13 mouse cellular contexts compared by ENCODE assay signal in genomic region chr14:121000561-121001340, GRCm38 (mm10). TPM values are rescaled to one million over a fixed set of nuclear protein-coding genes. Genes with fewer than 3 reads are reported as not detected.
A peak's percentile ranks its signal among the peaks of the same experiment; 100 is the strongest.
DNase-seq lines count a peak whose midpoint lies in the region; ATAC-seq and TF ChIP-seq lines count a peak whose summit lies in the region.
"Had no signal": no experiment of that assay in that cellular context is flagged by ENCODE, and none has a peak within 500 bp of the region (broad histone marks: within the 10 kb centered on the region; RNA-seq: fewer than 3 reads in every experiment).

No protein-coding gene starts in this region.

- peak; percentile 50; the same call in 1 of the 2 replicates for ATAC-seq in liver, postnatal 0 days
- no peak for ATAC-seq in liver, embryonic 12.5 days
- peak; percentile 61; the same call in 1 of the 2 replicates for ATAC-seq in kidney, embryonic 16.5 days (ENCODE audit: low FRiP score, low TSS enrichment)

- no peaks in the 10 kb centered on the region for H3K36me3 ChIP-seq in liver, postnatal 0 days (replicated peaks; ENCODE audit: insufficient read depth, low read length)
- no peaks in the 10 kb centered on the region for H3K36me3 ChIP-seq in liver, embryonic 12.5 days
- H3K36me3 ChIP-seq in kidney, embryonic 16.5 days (ENCODE audit: insufficient read depth, low read length), result no peaks in the 10 kb centered on the region
- H3K36me3 ChIP-seq: G1E; hindbrain, embryonic 13.5 days; liver, embryonic 15.5 days had no signal

- DNase-seq in liver, postnatal 0 days, result no peak
- peak; percentile 48 for DNase-seq in brain, embryonic 14.5 days (ENCODE audit: low read depth)
- DNase-seq in lung, postnatal 36 days, result peak; percentile 25
- no peak for DNase-seq in adrenal gland, postnatal 25 days
- DNase-seq in layer of hippocampus, postnatal 14 days (ENCODE audit: low spot score in 2 of 2), result no peak
- DNase-seq: adrenal gland, postnatal 36 days; cerebellum, postnatal 10 days; thymus, adult 2 months had no signal

- no peak for TF ChIP-seq EP300 in liver, postnatal 0 days (IDR thresholded peaks at IDR 0.05; ENCODE audit: low read depth)

- H3K4me2 ChIP-seq in liver, postnatal 0 days (ENCODE audit: low read depth, low read length), result no peak overlapping the region
- H3K4me2 ChIP-seq in liver, embryonic 12.5 days, result no peak overlapping the region
- no peak overlapping the region for H3K4me2 ChIP-seq in kidney, embryonic 16.5 days (replicated peaks; ENCODE audit: low read depth, low read length)
- H3K4me2 ChIP-seq: hindbrain, embryonic 13.5 days; liver, embryonic 15.5 days had no signal

- no peaks in the 10 kb centered on the region for H3K9me3 ChIP-seq in liver, postnatal 0 days (ENCODE audit: low read length)
- no peaks in the 10 kb centered on the region for H3K9me3 ChIP-seq in liver, embryonic 12.5 days (replicated peaks)
- no peaks in the 10 kb centered on the region for H3K9me3 ChIP-seq in kidney, embryonic 16.5 days (ENCODE audit: low read length)
- H3K9me3 ChIP-seq: hindbrain, embryonic 13.5 days; liver, embryonic 15.5 days had no signal

- H3K4me1 ChIP-seq in liver, postnatal 0 days (ENCODE audit: insufficient read depth), result no peaks in the 10 kb centered on the region
- no peaks in the 10 kb centered on the region for H3K4me1 ChIP-seq in liver, embryonic 12.5 days
- no peaks in the 10 kb centered on the region for H3K4me1 ChIP-seq in kidney, embryonic 16.5 days (ENCODE audit: insufficient read depth, low read length)
- H3K4me1 ChIP-seq: hindbrain, embryonic 13.5 days; liver, embryonic 15.5 days had no signal

- no peak overlapping the region for H3K27ac ChIP-seq in liver, postnatal 0 days (ENCODE audit: low read depth)
- no peak overlapping the region for H3K27ac ChIP-seq in liver, embryonic 12.5 days
- H3K27ac ChIP-seq in kidney, embryonic 16.5 days (ENCODE audit: low read length), result no peak overlapping the region
- H3K27ac ChIP-seq: hindbrain, embryonic 13.5 days; liver, embryonic 15.5 days had no signal

- TF ChIP-seq POLR2A in brain, embryonic 14.5 days (IDR thresholded peaks at IDR 0.05; ENCODE audit: borderline replicate concordance, extremely low read depth, insufficient read depth, insufficient read length, poor library complexity, severe bottlenecking), result no peak

- no peak for TF ChIP-seq CTCF in liver, postnatal 0 days (IDR thresholded peaks at IDR 0.05; ENCODE audit: low read depth)
- TF ChIP-seq CTCF in brain, embryonic 14.5 days (IDR thresholded peaks at IDR 0.05; ENCODE audit: borderline replicate concordance, extremely low read depth, insufficient read depth, insufficient read length), result no peak

- no peaks in the 10 kb centered on the region for H3K27me3 ChIP-seq in liver, postnatal 0 days (ENCODE audit: insufficient read depth, low read length)
- H3K27me3 ChIP-seq in liver, embryonic 12.5 days (replicated peaks), result no peaks in the 10 kb centered on the region
- H3K27me3 ChIP-seq in kidney, embryonic 16.5 days (ENCODE audit: insufficient read depth, low read length), result no peaks in the 10 kb centered on the region
- H3K27me3 ChIP-seq: hindbrain, embryonic 13.5 days; liver, embryonic 15.5 days had no signal

- WGBS in liver, postnatal 0 days (ENCODE audit: insufficient replicate concordance), result 50% methylated on average over 12 of the region's 12 CpGs
- WGBS in liver, embryonic 12.5 days (ENCODE audit: insufficient replicate concordance), result 43% methylated on average over 12 of the region's 12 CpGs
- 31% methylated on average over 12 of the region's 12 CpGs for WGBS in kidney, embryonic 16.5 days

- no peak overlapping the region for H3K9ac ChIP-seq in liver, postnatal 0 days (replicated peaks)
- no peak overlapping the region for H3K9ac ChIP-seq in liver, embryonic 12.5 days
- no peak overlapping the region for H3K9ac ChIP-seq in kidney, embryonic 16.5 days (replicated peaks; ENCODE audit: low read length)
- H3K9ac ChIP-seq: hindbrain, embryonic 13.5 days; liver, embryonic 15.5 days had no signal

- H3K4me3 ChIP-seq in liver, postnatal 0 days (ENCODE audit: low read depth, low read length), result no peak overlapping the region
- H3K4me3 ChIP-seq in liver, embryonic 12.5 days, result no peak overlapping the region
- H3K4me3 ChIP-seq in kidney, embryonic 16.5 days (ENCODE audit: low read length), result no peak overlapping the region
- H3K4me3 ChIP-seq: hindbrain, embryonic 13.5 days; liver, embryonic 15.5 days had no signal

RNA-seq across cellular contexts. Expression of gene Farp1, which starts 34.2 kb away (rescaled TPM):
- polyA plus RNA-seq in liver, postnatal 0 days (2015; fragmentation: Nextera tagmentation; extraction: Ambion mirVana), result 2.0 and 2.3 TPM in 2 replicates
- polyA plus RNA-seq in liver, embryonic 12.5 days (2016; fragmentation: Nextera tagmentation; extraction: Ambion mirVana), result 8.0 and 8.8 TPM in 2 replicates
- 58.0 and 77.6 TPM in 2 replicates for polyA plus RNA-seq in brain, embryonic 14.5 days (2012; rRNA removed)
- 31.3 and 31.9 TPM in 2 replicates for polyA plus RNA-seq in kidney, embryonic 16.5 days (2015; fragmentation: Nextera tagmentation; extraction: Ambion mirVana)
- total RNA-seq in adrenal gland, postnatal 25 days (2021), result 23.8 and 25.8 TPM in 2 replicates
- 10 to 100 TPM; 88.3 to 92.0 TPM for total RNA-seq in layer of hippocampus, postnatal 14 days (2021)

Comparison
In these comparisons a context has a peak if more than half of its experiments do, and no peak if none do; other contexts are left out.
1. DNase-seq: peak in brain, embryonic 14.5 days (single experiment) and lung, postnatal 36 days (single experiment); none in liver, postnatal 0 days (single experiment), adrenal gland, postnatal 25 days (single experiment) and layer of hippocampus, postnatal 14 days (0 of 2).